ENCODE assay signal across 27 mouse cellular contexts in genomic region chr9:48669672-48670071, GRCm38 (mm10).
DNase-seq lines count a peak whose midpoint lies in the region; ATAC-seq and TF ChIP-seq lines count a peak whose summit lies in the region.
"Had no signal": no experiment of that assay in that cellular context is flagged by ENCODE, and none has a peak within 500 bp of the region (broad histone marks: within the 10 kb centered on the region; RNA-seq: fewer than 3 reads in every experiment).

No protein-coding gene starts in this region.

- no peaks in the 10 kb centered on the region for H3K9me3 ChIP-seq in forebrain, postnatal 0 days (ENCODE audit: low read length)
- no peaks in the 10 kb centered on the region for H3K9me3 ChIP-seq in forebrain, embryonic 11.5 days (ENCODE audit: control insufficient read depth, low read length)
- H3K9me3 ChIP-seq in hindbrain, embryonic 12.5 days (replicated peaks), result no peaks in the 10 kb centered on the region
- no peaks in the 10 kb centered on the region for H3K9me3 ChIP-seq in hindbrain, embryonic 14.5 days (ENCODE audit: control insufficient read depth, low read length)
- no peaks in the 10 kb centered on the region for H3K9me3 ChIP-seq in midbrain, postnatal 0 days (ENCODE audit: low read length)
- no peaks in the 10 kb centered on the region for H3K9me3 ChIP-seq in midbrain, embryonic 13.5 days
- H3K9me3 ChIP-seq: embryonic facial prominence, embryonic 12.5 days; embryonic facial prominence, embryonic 15.5 days; forebrain, embryonic 12.5 days; forebrain, embryonic 15.5 days; heart, embryonic 12.5 days; heart, embryonic 15.5 days; hindbrain, embryonic 15.5 days had no signal

- intact Hi-C loops in left cerebral cortex, adult 2 months (cut with DNase I), result loop anchor here (5.0 kb wide), 1 partner anchor 168 kb away; the partner anchor contains the start of gene Zbtb16
- intact Hi-C loops in left cerebral cortex, postnatal 4 days (cut with DNase I), result loop anchor here (5.0 kb wide), 1 partner anchor 168 kb away; the partner anchor contains the start of gene Zbtb16

- no peak overlapping the region for H3K27ac ChIP-seq in forebrain, postnatal 0 days (ENCODE audit: low read depth, low read length)
- H3K27ac ChIP-seq in forebrain, embryonic 11.5 days (ENCODE audit: low read depth, low read length), result no peak overlapping the region
- H3K27ac ChIP-seq in hindbrain, embryonic 12.5 days, result peak overlapping the region; percentile 35; the same call in 1 of the 2 replicates
- H3K27ac ChIP-seq in hindbrain, embryonic 14.5 days, result no peak overlapping the region; the same call in 1 of the 2 replicates
- H3K27ac ChIP-seq in left cerebral cortex, adult 2 months, result peak overlapping the region; percentile 34; the same call in 1 of the 2 replicates
- no peak overlapping the region for H3K27ac ChIP-seq in midbrain, postnatal 0 days (ENCODE audit: low read depth, low read length)
- H3K27ac ChIP-seq in midbrain, embryonic 13.5 days, result no peak overlapping the region; the same call in 1 of the 2 replicates
- H3K27ac ChIP-seq: embryonic facial prominence, embryonic 12.5 days; embryonic facial prominence, embryonic 15.5 days; forebrain, embryonic 12.5 days; forebrain, embryonic 15.5 days; heart, embryonic 15.5 days; hindbrain, embryonic 15.5 days had no signal

- peaks cover 10% of the 10 kb centered on the region; the same call in 1 of the 2 replicates for H3K4me1 ChIP-seq in forebrain, postnatal 0 days (ENCODE audit: insufficient read depth)
- H3K4me1 ChIP-seq in forebrain, embryonic 11.5 days (replicated peaks; ENCODE audit: control insufficient read depth, insufficient read depth, low read length), result peaks cover 4% of the 10 kb centered on the region; the same call in 1 of the 2 replicates
- H3K4me1 ChIP-seq in hindbrain, embryonic 12.5 days, result peaks cover 25% of the 10 kb centered on the region
- H3K4me1 ChIP-seq in hindbrain, embryonic 14.5 days (replicated peaks; ENCODE audit: control insufficient read depth, insufficient read depth, low read length), result peaks cover 22% of the 10 kb centered on the region
- H3K4me1 ChIP-seq in midbrain, postnatal 0 days (ENCODE audit: insufficient read depth, low read length), result 0 out of 2 replicates have a peak, but pooled peaks cover under 1% of the 10 kb centered on the region
- peaks cover 29% of the 10 kb centered on the region for H3K4me1 ChIP-seq in midbrain, embryonic 13.5 days (replicated peaks)

- DNase-seq in forebrain, postnatal 0 days, result no peak
- no peak for DNase-seq in forebrain, embryonic 11.5 days (ENCODE audit: low spot score)
- no peak for DNase-seq in hindbrain, embryonic 14.5 days (ENCODE audit: low spot score)
- no peak for DNase-seq in left cerebral cortex, adult 2 months (ENCODE audit: extremely low spot score in 1 of 2, low spot score in 2 of 2)
- DNase-seq in left cerebral cortex, postnatal 4 days, result no peak
- peak; percentile 27 for DNase-seq in midbrain, postnatal 0 days (ENCODE audit: low spot score)
- DNase-seq: adrenal gland, adult 8-10 months; adrenal gland, postnatal 25 days; cerebellum, adult 18-20 months; cerebellum, adult 9-10 months; cerebellum, postnatal 14 days; gastrocnemius, postnatal 14 days; heart, adult 18-20 months; heart, postnatal 10 days; heart, postnatal 36 days had no signal

- no peak overlapping the region for H3K4me3 ChIP-seq in forebrain, postnatal 0 days (ENCODE audit: low read depth, low read length)
- H3K4me3 ChIP-seq in forebrain, embryonic 11.5 days (ENCODE audit: low read depth, low read length), result no peak overlapping the region
- no peak overlapping the region for H3K4me3 ChIP-seq in hindbrain, embryonic 12.5 days
- no peak overlapping the region for H3K4me3 ChIP-seq in hindbrain, embryonic 14.5 days (replicated peaks; ENCODE audit: low read length)
- no peak overlapping the region for H3K4me3 ChIP-seq in left cerebral cortex, adult 2 months
- no peak overlapping the region for H3K4me3 ChIP-seq in midbrain, postnatal 0 days (ENCODE audit: low read depth, low read length)
- H3K4me3 ChIP-seq in midbrain, embryonic 13.5 days (replicated peaks), result no peak overlapping the region
- H3K4me3 ChIP-seq: embryonic facial prominence, embryonic 12.5 days; embryonic facial prominence, embryonic 15.5 days; forebrain, embryonic 12.5 days; forebrain, embryonic 15.5 days; heart, embryonic 12.5 days; heart, embryonic 15.5 days; hindbrain, embryonic 15.5 days had no signal

- TF ChIP-seq CTCF in forebrain, postnatal 0 days (IDR thresholded peaks at IDR 0.05; ENCODE audit: low read depth), result no peak
- no peak for TF ChIP-seq CTCF in left cerebral cortex, adult 2 months (IDR thresholded peaks at IDR 0.05)
- no peak for TF ChIP-seq CTCF in midbrain, postnatal 0 days (IDR thresholded peaks at IDR 0.05)

- H3K36me3 ChIP-seq in forebrain, postnatal 0 days (ENCODE audit: insufficient read depth), result no peaks in the 10 kb centered on the region
- H3K36me3 ChIP-seq in forebrain, embryonic 11.5 days (ENCODE audit: control insufficient read depth, insufficient read depth, low read length), result no peaks in the 10 kb centered on the region
- H3K36me3 ChIP-seq in hindbrain, embryonic 12.5 days, result no peaks in the 10 kb centered on the region
- no peaks in the 10 kb centered on the region for H3K36me3 ChIP-seq in hindbrain, embryonic 14.5 days (replicated peaks; ENCODE audit: control insufficient read depth, insufficient read depth)
- no peaks in the 10 kb centered on the region for H3K36me3 ChIP-seq in midbrain, postnatal 0 days (ENCODE audit: insufficient read depth, low read length)
- H3K36me3 ChIP-seq in midbrain, embryonic 13.5 days, result no peaks in the 10 kb centered on the region
- H3K36me3 ChIP-seq: embryonic facial prominence, embryonic 12.5 days; embryonic facial prominence, embryonic 15.5 days; forebrain, embryonic 12.5 days; forebrain, embryonic 15.5 days; heart, embryonic 12.5 days; heart, embryonic 15.5 days; hindbrain, embryonic 15.5 days had no signal

- 66% methylated on average over 10 of the region's 10 CpGs for WGBS in forebrain, postnatal 0 days
- WGBS in forebrain, embryonic 11.5 days, result 92% methylated on average over 10 of the region's 10 CpGs
- WGBS in hindbrain, embryonic 12.5 days, result 73% methylated on average over 10 of the region's 10 CpGs
- WGBS in hindbrain, embryonic 14.5 days, result 50% methylated on average over 10 of the region's 10 CpGs
- 33% methylated on average over 10 of the region's 10 CpGs for WGBS in midbrain, postnatal 0 days
- WGBS in midbrain, embryonic 13.5 days, result 58% methylated on average over 10 of the region's 10 CpGs

- H3K4me2 ChIP-seq in forebrain, postnatal 0 days (ENCODE audit: low read depth), result no peak overlapping the region
- no peak overlapping the region for H3K4me2 ChIP-seq in forebrain, embryonic 11.5 days (ENCODE audit: low read depth, low read length, severe bottlenecking)
- H3K4me2 ChIP-seq in hindbrain, embryonic 12.5 days (replicated peaks), result no peak overlapping the region
- no peak overlapping the region for H3K4me2 ChIP-seq in hindbrain, embryonic 14.5 days (replicated peaks)
- H3K4me2 ChIP-seq in midbrain, postnatal 0 days (ENCODE audit: low read depth, low read length, poor library complexity, severe bottlenecking), result no peak overlapping the region
- no peak overlapping the region for H3K4me2 ChIP-seq in midbrain, embryonic 13.5 days (replicated peaks)
- H3K4me2 ChIP-seq: embryonic facial prominence, embryonic 12.5 days; embryonic facial prominence, embryonic 15.5 days; forebrain, embryonic 12.5 days; forebrain, embryonic 15.5 days; heart, embryonic 12.5 days; heart, embryonic 15.5 days; hindbrain, embryonic 15.5 days had no signal

- no peaks in the 10 kb centered on the region for H3K27me3 ChIP-seq in forebrain, postnatal 0 days (ENCODE audit: insufficient read depth, low read length)
- H3K27me3 ChIP-seq in forebrain, embryonic 11.5 days (ENCODE audit: control insufficient read depth, insufficient read depth, low read length), result no peaks in the 10 kb centered on the region
- H3K27me3 ChIP-seq in hindbrain, embryonic 12.5 days, result 0 out of 2 replicates have a peak, but pooled peaks cover 4% of the 10 kb centered on the region
- H3K27me3 ChIP-seq in hindbrain, embryonic 14.5 days (ENCODE audit: control insufficient read depth, insufficient read depth, low read length), result no peaks in the 10 kb centered on the region
- no peaks in the 10 kb centered on the region for H3K27me3 ChIP-seq in midbrain, postnatal 0 days (ENCODE audit: insufficient read depth, low read length)
- H3K27me3 ChIP-seq in midbrain, embryonic 13.5 days, result 0 out of 2 replicates have a peak, but pooled peaks cover 2% of the 10 kb centered on the region
- H3K27me3 ChIP-seq: embryonic facial prominence, embryonic 12.5 days had no signal

- ATAC-seq in forebrain, postnatal 0 days, result peak; percentile 51; the same call in 1 of the 2 replicates
- no peak for ATAC-seq in forebrain, embryonic 11.5 days (replicated peaks; ENCODE audit: low FRiP score)
- no peak for ATAC-seq in hindbrain, embryonic 12.5 days (ENCODE audit: low FRiP score)
- no peak for ATAC-seq in hindbrain, embryonic 14.5 days (ENCODE audit: low FRiP score)
- no peak for ATAC-seq in midbrain, postnatal 0 days (ENCODE audit: low FRiP score)
- ATAC-seq in midbrain, embryonic 13.5 days, result no peak
- ATAC-seq: activated CD4-positive, CD25-positive, alpha-beta regulatory T cell, adult 4 months; forebrain, embryonic 15.5 days; inflammation-experienced regulatory T-cells, adult 6 months; intestine, embryonic 16.5 days had no signal

- no peak overlapping the region for H3K9ac ChIP-seq in forebrain, postnatal 0 days
- no peak overlapping the region for H3K9ac ChIP-seq in forebrain, embryonic 11.5 days (ENCODE audit: low read length)
- H3K9ac ChIP-seq in hindbrain, embryonic 12.5 days, result no peak overlapping the region
- H3K9ac ChIP-seq in hindbrain, embryonic 14.5 days, result no peak overlapping the region
- H3K9ac ChIP-seq in midbrain, postnatal 0 days (replicated peaks; ENCODE audit: low read length, poor library complexity, severe bottlenecking), result no peak overlapping the region
- no peak overlapping the region for H3K9ac ChIP-seq in midbrain, embryonic 13.5 days (replicated peaks)
- H3K9ac ChIP-seq: embryonic facial prominence, embryonic 12.5 days; embryonic facial prominence, embryonic 15.5 days; forebrain, embryonic 12.5 days; forebrain, embryonic 15.5 days; heart, embryonic 12.5 days; heart, embryonic 15.5 days; hindbrain, embryonic 15.5 days had no signal

Comparison
In these comparisons a context has a peak if more than half of its experiments do, and no peak if none do; other contexts are left out.
1. H3K27ac ChIP-seq: peak in hindbrain, embryonic 12.5 days (single experiment) and left cerebral cortex, adult 2 months (single experiment); none in forebrain, postnatal 0 days (single experiment), forebrain, embryonic 11.5 days (single experiment), hindbrain, embryonic 14.5 days (single experiment), midbrain, postnatal 0 days (single experiment) and midbrain, embryonic 13.5 days (single experiment).